Mouse (Mus musculus) CD4-positive, CD25-positive, alpha-beta regulatory T cell, adult 2 months (primary cell): Measurements from ENCODE around the gene Arhgap23.

Source experiments
- DNase-seq: peaks from one replicate; pipeline ENCODE4 v3.0.0-alpha.2; 2012; ENCODE audit warnings: low read depth, low spot score

Arhgap23 gene

DNA sequence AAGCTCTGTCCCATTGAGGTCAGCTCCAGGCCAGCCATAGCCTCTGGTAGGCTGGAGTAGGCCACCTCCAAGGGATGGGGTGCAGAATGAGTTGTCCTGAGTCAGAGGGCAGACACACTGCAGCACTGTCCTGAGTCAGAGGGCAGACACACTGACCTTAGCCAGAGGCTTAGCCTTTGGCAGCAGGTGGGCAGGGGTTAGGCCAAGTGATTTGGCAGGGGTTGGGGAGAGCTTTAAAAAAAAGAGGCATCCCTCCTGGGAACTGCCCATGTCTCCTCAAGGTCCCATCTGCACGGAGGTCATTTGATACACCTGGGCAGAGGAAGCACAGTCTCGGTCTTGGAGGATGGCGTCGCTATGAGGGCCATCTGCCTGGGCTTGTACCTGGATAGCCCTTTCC is 48.7 kb downstream of the Arhgap23 start:
- no peak for DNase-seq

DNA sequence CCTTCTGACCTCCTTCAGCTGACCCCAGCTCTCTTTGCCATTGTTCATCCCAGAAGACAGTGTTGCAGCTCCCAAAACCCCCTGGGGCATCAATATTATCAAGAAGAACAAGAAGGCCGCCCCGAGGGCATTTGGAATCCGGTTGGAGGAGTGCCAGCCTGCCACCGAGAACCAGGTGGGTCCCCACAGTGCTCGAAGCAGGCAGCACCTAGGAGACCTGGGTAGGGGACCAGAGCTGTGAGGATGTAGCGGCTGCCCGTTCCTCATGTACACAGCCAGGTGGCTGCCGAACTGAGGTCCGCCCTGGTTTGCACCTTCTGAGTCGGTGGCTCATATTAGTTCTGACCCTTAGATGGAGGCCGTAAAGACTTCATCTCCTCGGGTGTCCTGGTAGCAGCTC is 50.6 kb downstream of the Arhgap23 start:
- no peak for DNase-seq

DNA sequence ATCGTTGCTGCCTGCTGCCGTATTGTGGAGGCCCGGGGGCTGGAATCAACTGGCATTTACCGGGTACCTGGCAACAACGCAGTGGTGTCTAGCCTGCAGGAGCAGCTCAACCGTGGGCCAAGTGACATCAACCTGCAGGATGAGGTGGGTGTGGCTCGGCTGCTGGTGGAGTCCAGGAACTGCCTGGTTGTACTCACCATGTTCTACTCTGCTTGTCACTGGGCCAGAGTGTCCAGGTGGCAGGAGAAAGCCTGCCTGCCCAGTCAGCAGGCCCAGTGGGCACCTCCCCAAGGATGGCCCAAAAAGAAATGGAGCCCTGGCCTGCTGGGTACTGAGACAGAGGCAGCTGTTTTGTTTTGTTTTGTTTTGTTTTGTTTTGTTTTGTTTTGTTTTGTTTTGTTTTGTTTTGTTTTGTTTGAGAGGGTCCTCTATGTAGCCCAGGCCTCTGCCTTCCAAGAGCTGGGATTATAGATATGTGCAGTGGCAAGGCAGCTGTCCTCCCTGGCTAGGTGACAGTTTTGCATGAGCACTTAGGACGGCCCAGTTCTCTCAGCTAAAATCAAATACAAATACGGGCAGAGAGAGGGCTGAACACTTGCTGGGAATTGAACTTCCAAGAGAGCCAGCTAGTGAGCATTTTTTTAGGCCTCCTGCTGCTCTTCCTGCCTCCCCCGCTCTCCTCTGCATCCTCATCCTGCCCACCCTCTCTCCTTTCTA is 51.3 kb downstream of the Arhgap23 start:
- DNase-seq, result no peak

DNA sequence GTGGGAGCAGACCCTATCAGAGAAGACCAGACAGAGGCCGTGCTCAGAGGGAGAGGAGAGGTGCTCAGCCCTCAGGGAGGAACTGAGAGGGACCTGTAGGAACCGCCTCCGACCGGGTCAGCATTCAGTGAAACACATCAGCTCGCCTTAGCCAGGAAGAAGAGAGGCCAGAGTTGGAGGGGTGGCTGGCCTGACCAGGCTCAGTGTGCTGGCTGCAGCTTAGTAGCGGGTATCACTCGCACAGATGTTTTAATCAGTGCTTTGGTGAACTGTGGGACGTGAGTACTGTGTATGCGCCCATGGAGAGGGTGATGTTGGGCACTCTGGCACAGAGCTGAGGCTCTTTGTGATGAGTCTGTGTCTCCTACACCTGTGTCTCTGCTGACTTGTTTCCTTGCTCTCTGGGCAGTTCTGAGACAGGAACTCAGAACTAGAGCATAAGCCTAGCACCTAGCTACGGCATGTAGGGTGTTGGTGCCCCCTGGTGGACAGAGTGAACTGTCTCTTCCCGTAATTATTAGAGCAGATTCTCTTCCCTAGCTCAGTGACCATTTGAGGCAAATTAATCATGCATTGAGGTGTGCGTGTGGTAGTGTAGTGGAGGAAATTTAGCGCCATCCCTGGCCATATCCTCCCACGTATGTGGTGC is 53.4 kb downstream of the Arhgap23 start:
- peak; percentile 90 for DNase-seq

DNA sequence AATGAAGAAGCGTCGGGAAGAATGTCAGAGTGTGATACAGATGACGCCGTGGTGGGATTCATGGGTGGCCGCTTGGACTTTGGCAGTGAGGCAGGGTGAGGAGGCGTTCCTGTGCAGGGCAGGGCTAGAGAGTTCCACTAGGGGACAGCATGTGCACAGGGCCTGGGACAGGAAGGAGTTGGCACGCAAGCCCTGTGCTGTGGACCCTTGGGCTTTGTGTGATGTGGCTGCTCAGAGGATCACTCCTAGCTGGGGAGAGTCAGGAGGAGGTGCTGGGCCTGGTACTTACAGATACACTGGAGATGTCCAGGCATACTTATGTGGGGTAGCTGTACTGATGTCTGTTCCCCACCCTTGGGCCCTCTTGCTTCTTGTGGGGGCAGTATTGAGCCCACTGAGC is 54.5 kb downstream of the Arhgap23 start:
- DNase-seq, result no peak

DNA sequence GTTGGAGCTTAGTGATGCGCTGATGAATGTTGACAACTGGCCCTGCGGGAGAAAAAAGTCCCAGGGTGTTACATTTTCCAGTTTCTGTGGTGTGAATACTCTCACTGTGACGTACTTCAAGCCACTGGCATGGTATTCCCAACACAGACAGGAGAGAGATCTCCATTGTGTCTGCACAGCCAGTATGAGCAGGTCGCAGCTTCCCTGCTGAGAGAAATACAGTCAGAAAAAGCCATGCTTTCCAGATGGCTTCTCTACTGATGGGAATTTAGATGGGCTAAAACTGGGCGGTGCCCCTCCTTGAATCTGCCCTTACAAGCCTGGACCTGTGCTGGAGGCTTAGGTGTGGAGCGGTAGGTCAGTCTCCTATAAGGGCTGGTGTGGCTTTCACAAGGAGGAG is 55.9 kb downstream of the Arhgap23 start:
- DNase-seq, result no peak

DNA sequence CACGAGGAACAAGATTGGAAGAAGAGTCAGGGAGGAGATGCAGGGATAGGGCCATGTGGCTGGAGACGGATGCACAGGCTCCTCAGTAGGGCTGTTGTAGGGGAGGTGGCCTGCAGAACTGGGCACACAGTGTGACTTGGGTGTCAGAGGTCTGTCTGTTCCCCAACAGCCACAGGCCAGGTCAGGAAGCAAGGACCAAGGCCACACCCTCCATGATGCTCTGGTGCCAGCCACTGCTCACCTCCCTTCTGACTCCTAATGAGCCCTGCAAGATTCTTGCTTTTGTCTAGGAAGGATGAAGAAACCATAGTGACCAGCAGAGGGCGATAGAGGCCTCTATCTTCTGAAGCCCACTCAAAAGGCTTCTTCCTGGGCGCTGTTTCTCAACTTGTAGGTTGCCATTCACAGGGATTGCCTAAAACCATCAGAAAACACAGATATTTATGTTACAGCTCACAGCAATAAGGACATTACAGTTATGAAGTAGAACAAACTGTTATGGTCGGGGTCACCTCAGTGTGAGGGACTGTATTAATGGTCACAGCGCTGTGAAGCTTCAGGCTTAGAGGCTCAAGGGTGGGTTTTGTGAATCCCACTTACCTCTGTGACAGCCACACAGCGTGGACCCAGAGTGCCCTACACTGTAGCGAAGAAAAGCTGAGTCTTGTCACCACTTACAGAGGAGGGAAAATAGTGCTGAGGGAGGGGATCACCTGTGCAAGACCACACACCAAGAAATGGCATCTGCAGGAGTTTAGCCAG is 61.2 kb downstream of the Arhgap23 start:
- peak; percentile 75 for DNase-seq

DNA sequence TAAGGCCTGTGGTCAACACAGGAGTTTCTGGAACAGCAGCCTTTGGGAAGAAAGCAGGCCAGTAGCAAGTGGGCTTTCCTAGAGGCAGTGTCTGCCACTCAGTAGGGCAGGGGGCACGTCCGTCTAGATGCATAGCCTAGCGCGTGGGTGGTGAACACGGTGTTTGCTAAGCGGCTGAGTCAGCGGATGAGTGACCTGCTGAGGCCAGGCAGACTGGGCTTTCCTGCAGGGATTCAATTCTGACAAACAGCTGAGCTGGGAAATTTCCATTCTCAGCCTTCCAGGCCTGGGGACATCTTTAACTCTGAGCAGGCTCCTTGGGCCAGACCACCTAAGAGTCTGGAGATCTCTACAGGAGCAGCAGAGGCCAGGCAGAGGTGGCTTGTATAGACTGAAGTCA is 62.1 kb downstream of the Arhgap23 start:
- DNase-seq, result no peak

DNA sequence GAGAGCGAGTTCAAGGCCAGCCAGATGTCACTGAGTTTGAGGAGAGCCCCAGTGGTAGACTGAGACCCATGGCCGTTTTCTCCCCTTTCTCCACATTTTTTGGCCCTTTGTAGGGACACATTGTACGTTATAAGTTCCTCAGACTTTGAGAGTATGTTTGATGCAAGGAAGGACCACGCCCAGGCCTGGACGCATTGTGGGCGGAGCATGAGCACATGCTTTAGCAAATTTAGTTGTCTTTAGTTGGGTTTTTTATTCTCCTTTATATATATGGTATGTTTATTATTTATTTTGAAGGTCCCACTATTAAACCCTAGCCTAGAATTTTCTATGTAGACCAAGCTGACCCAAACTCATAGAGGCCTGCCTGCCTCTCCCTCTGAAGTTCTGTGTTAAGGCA is 63.0 kb downstream of the Arhgap23 start:
- DNase-seq, result no peak

DNA sequence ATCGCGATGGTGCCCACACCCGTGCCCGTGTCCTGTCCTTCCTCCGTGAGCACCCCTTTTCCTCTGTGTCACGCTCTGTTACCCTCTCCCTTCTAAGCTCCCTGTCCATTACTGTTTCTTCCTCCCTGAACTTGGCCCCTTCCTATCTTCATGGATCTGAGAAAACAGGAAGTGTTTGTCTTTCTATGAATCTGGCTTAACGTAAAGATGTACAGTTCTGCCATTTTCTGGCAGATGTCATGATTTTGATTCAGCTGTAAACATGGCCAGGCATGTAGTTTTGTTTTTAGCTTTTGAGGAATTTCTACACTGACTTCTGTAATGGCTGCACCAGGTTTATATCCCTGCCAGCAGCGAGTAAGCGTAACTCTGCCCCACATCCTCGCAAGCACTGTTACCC is 63.8 kb downstream of the Arhgap23 start:
- no peak for DNase-seq

DNA sequence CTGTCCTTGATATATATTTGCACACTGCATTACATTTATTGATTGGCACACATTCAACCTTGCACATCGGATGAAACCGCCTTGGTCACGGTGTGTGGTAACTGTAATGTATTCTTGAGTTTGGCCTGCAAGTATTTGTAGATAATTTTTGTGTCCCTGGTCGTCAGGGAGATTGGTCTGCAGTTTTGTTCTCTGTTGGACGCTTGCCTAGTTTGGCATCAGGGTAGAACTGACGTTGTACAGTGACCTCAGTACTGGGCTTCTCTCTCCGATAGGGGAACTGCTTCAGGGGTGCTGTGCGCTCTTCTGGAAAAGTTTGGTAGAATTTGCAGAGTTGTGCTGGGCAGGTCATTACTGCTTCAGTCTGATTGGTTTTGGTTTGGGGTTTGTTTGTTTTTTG is 64.5 kb downstream of the Arhgap23 start:
- no peak for DNase-seq

DNA sequence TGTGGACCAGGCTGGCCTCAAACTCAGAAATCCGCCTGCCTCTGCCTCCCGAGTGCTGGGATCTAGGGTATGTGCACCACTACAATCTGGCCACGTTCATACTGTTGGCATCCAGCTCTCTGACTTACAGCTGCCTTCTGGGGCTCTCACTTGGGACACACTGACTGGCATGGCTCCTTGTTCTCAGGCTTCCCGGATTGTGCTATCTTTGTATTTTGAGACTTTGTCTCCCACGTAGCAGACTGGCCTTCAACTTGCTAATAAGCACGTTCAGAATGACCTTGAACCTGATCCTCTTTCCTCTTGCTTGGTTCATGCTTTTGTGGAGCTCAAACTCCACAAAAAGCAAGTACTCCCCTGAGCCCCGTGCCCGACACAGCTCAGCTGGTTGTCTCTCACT is 70.3 kb downstream of the Arhgap23 start:
- no peak for DNase-seq

DNA sequence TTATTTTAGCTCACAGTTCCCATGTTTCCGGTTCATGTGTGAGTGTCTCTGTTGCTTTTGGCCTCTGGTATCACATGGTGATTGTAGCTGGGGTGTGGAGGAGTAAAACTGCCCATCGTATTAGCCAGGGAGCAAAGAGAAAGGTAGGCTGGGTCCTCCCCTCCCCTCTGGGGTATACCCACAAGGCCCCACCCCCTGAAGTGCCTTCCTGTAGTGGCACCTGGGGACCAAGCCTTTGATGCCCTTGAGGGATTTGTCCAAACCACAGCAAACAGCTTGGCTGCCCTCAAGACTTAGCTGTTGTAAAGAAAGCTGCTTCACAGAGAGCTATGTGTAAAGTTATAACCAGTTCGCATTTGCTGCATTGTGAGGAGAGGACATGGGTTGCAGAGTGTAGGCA is 72.3 kb downstream of the Arhgap23 start:
- DNase-seq, result no peak

DNA sequence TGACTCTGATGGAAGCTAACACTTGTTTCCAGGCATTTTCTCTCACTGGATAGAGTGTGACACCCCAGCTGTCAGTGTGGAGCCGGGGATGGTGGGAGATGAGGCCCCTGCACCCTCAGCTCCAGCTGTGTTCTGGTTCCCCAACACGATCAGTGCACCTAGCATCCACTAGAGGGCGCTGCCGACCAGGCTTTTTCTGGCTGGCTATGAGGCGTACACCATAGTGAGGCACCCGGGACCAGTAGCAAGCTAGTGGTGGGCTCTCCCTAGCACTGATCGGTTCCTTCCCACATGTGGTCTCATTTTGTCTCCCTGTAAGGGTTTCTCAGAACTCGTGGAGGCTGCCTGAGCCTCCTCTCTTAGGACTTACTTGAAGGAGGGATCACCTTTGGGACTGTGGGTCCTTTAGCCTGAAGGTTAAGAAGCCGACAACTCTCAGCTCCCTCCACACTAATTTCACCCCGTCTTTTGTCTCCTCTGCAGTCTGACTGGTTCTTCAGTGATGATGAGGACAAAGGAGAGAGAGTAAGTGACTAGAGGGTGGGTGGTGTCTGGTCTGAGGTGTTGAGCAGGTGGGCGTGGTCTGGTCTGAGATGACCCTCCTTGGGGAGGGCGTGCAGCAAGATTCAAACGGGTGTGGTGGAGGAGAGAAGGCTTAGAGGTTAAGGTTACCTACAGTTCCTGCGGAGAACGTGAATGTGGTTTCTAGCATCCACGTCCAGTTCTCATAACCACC is 74.4 kb downstream of the Arhgap23 start:
- peak; percentile 87 for DNase-seq

DNA sequence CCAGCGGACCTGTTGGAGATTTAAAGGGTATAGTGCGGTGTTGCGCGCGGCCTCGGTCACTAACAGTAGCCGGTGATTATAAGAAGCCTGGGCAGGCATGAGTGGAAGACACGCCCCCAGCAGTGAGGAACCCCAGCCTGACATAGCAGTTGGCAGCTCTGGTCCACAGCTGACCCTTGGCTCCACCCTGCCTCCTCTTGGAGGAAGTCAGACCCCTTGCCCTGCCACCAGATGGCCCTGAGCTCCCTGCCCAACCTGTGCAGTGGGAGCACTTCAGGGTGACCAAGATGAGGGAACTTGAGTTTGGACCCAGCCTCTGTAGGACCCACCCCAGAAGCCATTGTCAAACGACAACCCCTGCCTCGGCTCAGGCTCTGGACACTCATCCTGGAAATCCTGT is 76.3 kb downstream of the Arhgap23 start:
- no peak for DNase-seq

DNA sequence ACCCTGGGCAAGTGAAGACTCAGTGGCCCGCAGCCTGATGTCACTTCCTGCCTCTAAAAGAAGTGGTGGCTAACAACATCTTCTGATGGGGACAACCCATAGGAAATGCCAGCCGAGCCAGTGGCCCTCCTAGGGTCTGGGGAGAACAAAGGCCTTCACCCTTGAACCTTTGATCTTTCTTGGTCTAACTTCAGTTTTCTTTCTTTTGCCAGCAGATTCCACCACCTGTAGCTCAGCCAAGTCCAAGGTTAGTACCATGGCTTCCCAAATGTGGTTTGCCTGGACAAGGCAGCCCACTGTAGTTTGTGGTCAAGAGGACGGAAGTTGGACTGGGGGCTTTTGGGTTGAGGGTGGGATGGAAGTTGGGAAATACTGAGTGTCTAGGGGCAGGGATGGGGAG is 77.5 kb downstream of the Arhgap23 start:
- no peak for DNase-seq

DNA sequence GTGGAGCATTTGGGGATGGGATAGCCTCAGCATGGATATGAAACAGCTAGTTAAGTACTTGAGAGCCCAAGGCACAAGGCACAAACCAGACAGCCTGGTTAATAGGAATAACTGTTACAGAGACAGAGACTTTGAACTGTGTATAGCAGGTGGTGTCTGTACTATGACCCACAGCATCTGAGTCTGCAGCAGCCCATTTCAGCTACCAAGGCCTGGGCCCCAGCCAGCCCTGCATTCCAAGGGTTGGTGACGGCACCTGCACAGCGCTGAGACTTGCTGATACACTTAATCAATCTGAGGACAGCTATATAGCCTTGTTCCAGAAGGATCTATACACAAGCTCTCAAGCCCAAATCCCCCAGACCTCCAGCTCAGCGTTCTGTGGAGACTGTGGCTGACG is 82.2 kb downstream of the Arhgap23 start:
- DNase-seq, result no peak

DNA sequence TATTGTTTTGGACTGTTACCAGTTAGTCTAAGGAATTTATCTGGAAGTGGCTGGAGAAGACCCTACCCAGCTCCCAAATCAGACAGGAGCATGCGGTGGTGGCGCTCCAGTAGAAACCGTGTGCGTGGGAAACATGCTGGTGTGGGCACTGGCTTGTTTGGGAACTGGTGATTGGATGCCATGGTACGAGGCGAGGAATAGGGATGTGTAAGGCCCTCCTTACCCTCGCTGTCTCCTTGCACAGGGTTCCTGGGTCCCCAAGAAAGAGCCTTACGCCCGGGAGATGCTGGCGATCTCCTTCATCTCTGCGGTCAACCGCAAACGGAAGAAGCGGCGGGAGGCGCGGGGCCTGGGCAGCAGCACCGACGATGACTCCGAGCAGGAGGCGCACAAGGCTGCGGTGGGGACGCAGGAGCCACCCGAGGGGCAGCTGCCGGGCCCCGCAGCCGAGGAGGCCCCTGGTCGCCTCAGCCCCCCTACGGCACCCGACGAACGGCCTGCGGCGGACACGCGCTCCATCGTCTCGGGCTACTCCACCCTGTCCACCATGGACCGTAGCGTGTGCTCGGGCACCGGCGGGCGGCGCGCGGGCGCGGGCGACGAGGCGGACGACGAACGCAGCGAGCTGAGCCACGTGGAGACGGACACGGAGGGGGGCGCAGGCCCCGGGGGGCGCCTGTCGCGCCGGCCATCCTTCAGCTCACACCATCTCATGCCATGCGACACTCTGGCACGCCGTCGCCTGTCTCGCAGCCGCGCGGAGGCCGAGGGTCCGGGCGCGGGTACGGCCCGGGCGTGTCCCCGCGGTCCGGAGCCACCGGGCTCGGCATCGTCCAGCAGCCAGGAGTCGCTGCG is 84.8 kb downstream of the Arhgap23 start, which contains the start of gene 4933428G20Rik:
TSS of gene 4933428G20Rik (minus strand) at position 476 of the 855 bp plus-strand sequence.
- no peak for DNase-seq

DNA sequence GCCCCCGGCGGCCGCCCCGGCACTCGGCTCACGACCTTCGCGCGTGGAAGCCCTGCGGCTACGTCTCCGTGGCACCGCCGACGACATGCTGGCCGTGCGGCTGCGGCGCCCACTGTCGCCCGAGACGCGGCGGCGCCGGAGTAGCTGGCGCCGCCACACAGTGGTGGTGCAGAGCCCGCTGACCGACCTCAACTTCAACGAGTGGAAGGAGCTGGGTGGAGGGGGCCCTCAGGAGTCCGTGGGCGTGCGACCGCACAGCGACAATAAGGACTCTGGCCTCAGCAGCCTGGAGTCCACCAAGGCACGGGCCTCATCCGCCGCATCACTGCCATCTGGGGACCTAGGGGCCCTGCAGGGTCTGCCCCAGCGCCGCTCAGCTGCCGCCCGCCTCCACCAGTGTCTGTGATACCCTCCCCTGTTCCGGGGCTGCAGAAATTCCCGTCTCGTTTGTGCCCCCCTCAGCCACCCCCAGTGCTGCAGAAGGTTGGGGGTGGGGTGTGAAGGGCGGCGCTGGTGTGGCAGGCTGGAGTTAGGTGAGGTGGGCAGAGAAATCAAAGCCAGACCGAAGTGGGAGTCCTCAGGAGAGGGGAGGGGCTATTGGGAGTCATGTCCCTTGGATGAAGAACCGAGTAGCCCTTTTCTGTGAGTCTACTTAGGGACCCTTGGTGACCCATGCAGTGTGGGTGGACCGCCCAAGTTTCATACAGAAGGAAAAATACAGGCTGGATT is 85.6 kb downstream of the Arhgap23 start:
- no peak for DNase-seq

DNA sequence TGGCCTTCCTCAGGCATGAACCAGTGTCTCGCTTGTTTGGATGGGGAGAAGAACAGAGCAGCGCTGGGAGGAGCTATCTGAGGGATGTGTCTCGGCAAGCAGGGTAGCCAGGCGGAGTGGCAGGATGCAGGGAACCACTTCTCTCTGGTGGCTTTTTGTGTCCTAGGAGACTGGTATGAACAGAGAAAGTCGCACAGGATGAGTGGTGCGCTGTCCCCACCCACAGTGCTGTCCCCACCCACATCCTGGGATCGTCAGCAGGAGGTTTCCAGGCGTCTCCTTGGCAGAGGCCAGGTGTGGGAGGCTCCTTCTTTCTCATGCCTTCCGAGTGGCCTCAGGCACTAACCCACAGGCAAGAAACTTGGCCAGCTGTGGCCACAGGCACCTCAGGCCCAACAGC is 87.0 kb downstream of the Arhgap23 start:
- DNase-seq, result no peak
